Comparison of ENCODE assay signal across 7 mouse cellular contexts in genomic region chr11:94472585-94472915, GRCm38 (mm10). TPM values are rescaled to one million over a fixed set of nuclear protein-coding genes. Genes with fewer than 3 reads are reported as not detected.
A peak's percentile ranks its signal among the peaks of the same experiment; 100 is the strongest.
DNase-seq lines count a peak whose midpoint lies in the region; ATAC-seq and TF ChIP-seq lines count a peak whose summit lies in the region.

No protein-coding gene starts in this region.

- 0 out of 2 replicates have a peak, but pooled peaks cover 3% of the 10 kb centered on the region for H3K27me3 ChIP-seq in kidney, postnatal 0 days (ENCODE audit: insufficient read depth, low read length)
- H3K27me3 ChIP-seq in embryonic facial prominence, embryonic 14.5 days (replicated peaks; ENCODE audit: control insufficient read depth, insufficient read depth, low read length), result peaks cover 11% of the 10 kb centered on the region; the same call in 1 of the 2 replicates
- no peaks in the 10 kb centered on the region for H3K27me3 ChIP-seq in hindbrain, postnatal 0 days (ENCODE audit: insufficient read depth, low read length)
- H3K27me3 ChIP-seq in neural tube, embryonic 11.5 days (ENCODE audit: control insufficient read depth, insufficient read depth, low read length), result peaks cover 36% of the 10 kb centered on the region

- no peaks in the 10 kb centered on the region for H3K36me3 ChIP-seq in kidney, postnatal 0 days (ENCODE audit: insufficient read depth, low read length)
- H3K36me3 ChIP-seq in embryonic facial prominence, embryonic 14.5 days (ENCODE audit: control insufficient read depth, insufficient read depth, low read length), result no peaks in the 10 kb centered on the region
- H3K36me3 ChIP-seq in hindbrain, postnatal 0 days (ENCODE audit: insufficient read depth, low read length), result no peaks in the 10 kb centered on the region
- H3K36me3 ChIP-seq in neural tube, embryonic 11.5 days (ENCODE audit: control insufficient read depth, insufficient read depth, low read length), result no peaks in the 10 kb centered on the region

- H3K27ac ChIP-seq in kidney, postnatal 0 days, result no peak overlapping the region
- H3K27ac ChIP-seq in embryonic facial prominence, embryonic 14.5 days (replicated peaks; ENCODE audit: low read depth, low read length), result peak overlapping the region; percentile 97
- peak overlapping the region; percentile 71 for H3K27ac ChIP-seq in hindbrain, postnatal 0 days
- no peak overlapping the region for H3K27ac ChIP-seq in neural tube, embryonic 11.5 days (ENCODE audit: low read depth, low read length)

- no peak for TF ChIP-seq CTCF in kidney, postnatal 0 days (IDR thresholded peaks at IDR 0.05; ENCODE audit: low read depth)
- no peak for TF ChIP-seq CTCF in hindbrain, postnatal 0 days (IDR thresholded peaks at IDR 0.05; ENCODE audit: low read depth)

- peak overlapping the region; percentile 74 for H3K4me3 ChIP-seq in kidney, postnatal 0 days (replicated peaks; ENCODE audit: low read depth, low read length)
- H3K4me3 ChIP-seq in embryonic facial prominence, embryonic 14.5 days (ENCODE audit: low read depth, low read length), result peak overlapping the region; percentile 81
- peak overlapping the region; percentile 78 for H3K4me3 ChIP-seq in hindbrain, postnatal 0 days (ENCODE audit: low read length)
- peak overlapping the region; percentile 69 for H3K4me3 ChIP-seq in neural tube, embryonic 11.5 days (ENCODE audit: low read depth, low read length)

- H3K4me1 ChIP-seq in kidney, postnatal 0 days (replicated peaks; ENCODE audit: insufficient read depth, low read length), result peaks cover 35% of the 10 kb centered on the region
- H3K4me1 ChIP-seq in embryonic facial prominence, embryonic 14.5 days (ENCODE audit: control insufficient read depth, insufficient read depth, low read length), result peaks cover 42% of the 10 kb centered on the region
- peaks cover 28% of the 10 kb centered on the region for H3K4me1 ChIP-seq in hindbrain, postnatal 0 days (ENCODE audit: insufficient read depth, low read length)
- H3K4me1 ChIP-seq in neural tube, embryonic 11.5 days (ENCODE audit: control insufficient read depth, insufficient read depth, low read length), result peaks cover 50% of the 10 kb centered on the region

- H3K4me2 ChIP-seq in kidney, postnatal 0 days (ENCODE audit: low read length), result peak overlapping the region; percentile 86
- H3K4me2 ChIP-seq in embryonic facial prominence, embryonic 14.5 days (ENCODE audit: low read depth, low read length), result peak overlapping the region; percentile 61
- peak overlapping the region; percentile 76 for H3K4me2 ChIP-seq in hindbrain, postnatal 0 days (ENCODE audit: low read depth, low read length)
- H3K4me2 ChIP-seq in neural tube, embryonic 11.5 days (ENCODE audit: low read depth), result peak overlapping the region; percentile 98

- no peak for DNase-seq in kidney, postnatal 0 days (ENCODE audit: low spot score)
- no peak for DNase-seq in kidney, postnatal 36 days
- peak; percentile 80 for DNase-seq in embryonic facial prominence, embryonic 14.5 days (ENCODE audit: low spot score)
- no peak for DNase-seq in hindbrain, postnatal 0 days (ENCODE audit: low spot score)
- DNase-seq in neural tube, embryonic 11.5 days (ENCODE audit: low spot score), result peak; percentile 37
- no peak for DNase-seq in frontal cortex, postnatal 25 days (ENCODE audit: low spot score in 2 of 2)
- no peak for DNase-seq in left cerebral cortex, adult 18-20 months (ENCODE audit: low spot score in 2 of 2)

- peak overlapping the region; percentile 71; the same call in 1 of the 2 replicates for H3K9ac ChIP-seq in kidney, postnatal 0 days (ENCODE audit: low read depth, low read length)
- peak overlapping the region; percentile 92 for H3K9ac ChIP-seq in embryonic facial prominence, embryonic 14.5 days (ENCODE audit: low read depth, low read length)
- H3K9ac ChIP-seq in hindbrain, postnatal 0 days (replicated peaks; ENCODE audit: low read length), result peak overlapping the region; percentile 83
- peak overlapping the region; percentile 35 for H3K9ac ChIP-seq in neural tube, embryonic 11.5 days (ENCODE audit: low read length)

- ATAC-seq in kidney, postnatal 0 days (replicated peaks; ENCODE audit: low FRiP score, low read depth), result no peak
- no peak for ATAC-seq in embryonic facial prominence, embryonic 14.5 days (ENCODE audit: low read depth)
- no peak for ATAC-seq in hindbrain, postnatal 0 days
- ATAC-seq in neural tube, embryonic 11.5 days (ENCODE audit: insufficient read depth, low FRiP score, low TSS enrichment), result no peak

- no peaks in the 10 kb centered on the region for H3K9me3 ChIP-seq in kidney, postnatal 0 days (replicated peaks; ENCODE audit: low read length)
- no peaks in the 10 kb centered on the region for H3K9me3 ChIP-seq in embryonic facial prominence, embryonic 14.5 days (ENCODE audit: control insufficient read depth, low read length)
- no peaks in the 10 kb centered on the region for H3K9me3 ChIP-seq in hindbrain, postnatal 0 days (ENCODE audit: low read length)
- no peaks in the 10 kb centered on the region for H3K9me3 ChIP-seq in neural tube, embryonic 11.5 days (ENCODE audit: control insufficient read depth, low read length)

- WGBS in kidney, postnatal 0 days, result 0% methylated on average over 15 of the region's 15 CpGs
- WGBS in embryonic facial prominence, embryonic 14.5 days, result 2% methylated on average over 15 of the region's 15 CpGs
- WGBS in hindbrain, postnatal 0 days, result 0% methylated on average over 15 of the region's 15 CpGs
- WGBS in neural tube, embryonic 11.5 days, result 0% methylated on average over 15 of the region's 15 CpGs

RNA-seq across cellular contexts. Expression of gene Cacna1g, which starts 1.4 kb away (rescaled TPM):
- 4.4 and 5.2 TPM in 2 replicates for polyA plus RNA-seq in kidney, postnatal 0 days (2015; fragmentation: Nextera tagmentation; extraction: Ambion mirVana)
- polyA plus RNA-seq in embryonic facial prominence, embryonic 14.5 days (2014; fragmentation: Nextera tagmentation; extraction: Ambion mirVana), result 30.0 and 30.5 TPM in 2 replicates
- total RNA-seq in hindbrain, postnatal 0 days (2014; rRNA removed), result 87.7 and 90.3 TPM in 2 replicates
- polyA plus RNA-seq in hindbrain, postnatal 0 days (2015; fragmentation: Nextera tagmentation; extraction: Ambion mirVana), result 10.0 and 10.4 TPM in 2 replicates
- polyA plus RNA-seq in neural tube, embryonic 11.5 days (2014; fragmentation: Nextera tagmentation; extraction: Ambion mirVana), result 9.0 and 10.0 TPM in 2 replicates
- total RNA-seq in left cerebral cortex, adult 18-20 months (2021), result 10 to 100 TPM; 72.0 to 86.1 TPM

RNA-seq across cellular contexts. Expression of gene Spata20, which starts 13.4 kb away (rescaled TPM):
- polyA plus RNA-seq in kidney, postnatal 0 days (2015; fragmentation: Nextera tagmentation; extraction: Ambion mirVana), result 0.40 TPM in 1 of 2 replicates, not detected in the other
- polyA plus RNA-seq in embryonic facial prominence, embryonic 14.5 days (2014; fragmentation: Nextera tagmentation; extraction: Ambion mirVana), result 0.31 and 0.51 TPM in 2 replicates
- 1.5 and 11.8 TPM in 2 replicates for total RNA-seq in hindbrain, postnatal 0 days (2014; rRNA removed)
- polyA plus RNA-seq in hindbrain, postnatal 0 days (2015; fragmentation: Nextera tagmentation; extraction: Ambion mirVana), result 1.0 and 1.6 TPM in 2 replicates
- polyA plus RNA-seq in neural tube, embryonic 11.5 days (2014; fragmentation: Nextera tagmentation; extraction: Ambion mirVana), result 0.23 TPM in 1 of 2 replicates, not detected in the other
- total RNA-seq in left cerebral cortex, adult 18-20 months (2021), result not detected

RNA-seq across cellular contexts. Expression of gene Epn3, which starts 27.2 kb away (rescaled TPM):
- 34.7 and 37.5 TPM in 2 replicates for polyA plus RNA-seq in kidney, postnatal 0 days (2015; fragmentation: Nextera tagmentation; extraction: Ambion mirVana)
- polyA plus RNA-seq in embryonic facial prominence, embryonic 14.5 days (2014; fragmentation: Nextera tagmentation; extraction: Ambion mirVana), result 4.3 and 6.6 TPM in 2 replicates
- 2.7 and 6.2 TPM in 2 replicates for total RNA-seq in hindbrain, postnatal 0 days (2014; rRNA removed)
- 3.6 and 3.7 TPM in 2 replicates for polyA plus RNA-seq in hindbrain, postnatal 0 days (2015; fragmentation: Nextera tagmentation; extraction: Ambion mirVana)
- 0.68 and 0.72 TPM in 2 replicates for polyA plus RNA-seq in neural tube, embryonic 11.5 days (2014; fragmentation: Nextera tagmentation; extraction: Ambion mirVana)
- 1 to 10 TPM in 1 of 2 experiments, under 1 TPM in 1; 0.84 to 2.0 TPM for total RNA-seq in left cerebral cortex, adult 18-20 months (2021)

RNA-seq across cellular contexts. Expression of gene Mycbpap, which starts 49.0 kb away (rescaled TPM):
- polyA plus RNA-seq in kidney, postnatal 0 days (2015; fragmentation: Nextera tagmentation; extraction: Ambion mirVana), result 3.2 and 3.5 TPM in 2 replicates
- polyA plus RNA-seq in embryonic facial prominence, embryonic 14.5 days (2014; fragmentation: Nextera tagmentation; extraction: Ambion mirVana), result 1.4 and 4.1 TPM in 2 replicates
- 2.3 and 4.8 TPM in 2 replicates for total RNA-seq in hindbrain, postnatal 0 days (2014; rRNA removed)
- 1.1 and 1.5 TPM in 2 replicates for polyA plus RNA-seq in hindbrain, postnatal 0 days (2015; fragmentation: Nextera tagmentation; extraction: Ambion mirVana)
- polyA plus RNA-seq in neural tube, embryonic 11.5 days (2014; fragmentation: Nextera tagmentation; extraction: Ambion mirVana), result 1.4 and 3.2 TPM in 2 replicates
- total RNA-seq in left cerebral cortex, adult 18-20 months (2021), result 1 to 10 TPM; 5.7 to 7.8 TPM

Comparison
In these comparisons a context has a peak if more than half of its experiments do, and no peak if none do; other contexts are left out.
1. DNase-seq: peak in embryonic facial prominence, embryonic 14.5 days (single experiment) and neural tube, embryonic 11.5 days (single experiment); none in kidney, postnatal 0 days (single experiment), kidney, postnatal 36 days (0 of 2), hindbrain, postnatal 0 days (single experiment), frontal cortex, postnatal 25 days (0 of 2) and left cerebral cortex, adult 18-20 months (0 of 2).
2. H3K27ac ChIP-seq: peak in embryonic facial prominence, embryonic 14.5 days (single experiment) and hindbrain, postnatal 0 days (single experiment); none in kidney, postnatal 0 days (single experiment) and neural tube, embryonic 11.5 days (single experiment).
3. H3K9ac ChIP-seq: peak in every context shown above with its lines; median percentile 92 in embryonic facial prominence, embryonic 14.5 days; 83 in hindbrain, postnatal 0 days; 71 in kidney, postnatal 0 days; 35 in neural tube, embryonic 11.5 days.
4. Peak in every context shown above with its lines, with median percentiles within 50 percentile points of each other: H3K4me2 ChIP-seq and H3K4me3 ChIP-seq.